Mouse (Mus musculus) thymus, postnatal 4 days (tissue): Measurements from ENCODE around the gene Syne2.
"Not testable (repeated sequence)": the region's sequence is repeated elsewhere in the genome, so short reads cannot be mapped to it uniquely, and the experiment has no call there.

ENCODE experiments used
- DNase-seq: peaks from one replicate; pipeline ENCODE4 v3.0.0; 2021

Syne2 gene

DNA sequence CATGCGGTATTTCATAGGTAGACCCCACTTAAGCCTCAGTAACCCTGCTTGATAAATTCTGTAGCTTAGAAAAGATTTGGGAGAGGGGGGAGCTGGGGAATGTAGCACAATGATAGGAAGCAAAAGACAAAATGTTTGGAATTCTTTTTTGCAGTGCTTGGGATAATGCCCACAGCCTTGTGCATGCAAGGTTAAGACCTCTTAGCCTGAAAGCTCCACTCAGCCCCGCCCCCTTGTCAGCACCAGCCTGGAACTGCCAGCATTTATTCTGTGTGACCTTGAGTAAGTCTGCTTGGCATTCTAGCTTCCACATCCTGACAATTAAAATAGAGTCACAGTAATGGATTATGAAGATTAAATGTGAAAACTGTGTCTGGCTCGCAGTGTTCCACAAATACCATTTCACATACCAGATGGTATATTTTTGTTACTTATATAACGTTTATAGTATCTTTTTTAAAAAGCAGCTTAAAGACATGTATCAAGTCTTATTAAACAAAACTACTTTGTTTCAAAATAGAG lies 299.8 kb downstream of the Syne2 start:
- DNase-seq: no peak

DNA sequence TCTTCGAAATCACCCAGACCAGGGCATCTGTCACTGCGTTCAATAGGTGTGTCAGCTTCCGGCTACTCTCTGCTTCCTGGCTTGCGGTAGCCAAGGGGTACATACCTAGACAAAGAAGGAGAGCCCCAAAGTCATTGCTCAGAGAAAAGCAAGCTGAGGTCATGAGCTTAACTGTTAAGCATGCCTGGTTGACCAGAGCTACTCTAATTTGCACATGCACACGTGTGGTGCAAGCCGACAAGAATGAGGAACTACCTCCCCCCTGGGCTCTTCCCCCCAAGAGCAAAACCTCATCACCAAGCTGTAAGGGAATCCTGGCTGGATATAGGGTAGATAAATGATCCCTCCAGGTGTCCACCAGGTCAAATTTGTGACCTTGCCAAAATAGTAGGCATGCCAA lies 305.3 kb downstream of the Syne2 start:
- no peak for DNase-seq

DNA sequence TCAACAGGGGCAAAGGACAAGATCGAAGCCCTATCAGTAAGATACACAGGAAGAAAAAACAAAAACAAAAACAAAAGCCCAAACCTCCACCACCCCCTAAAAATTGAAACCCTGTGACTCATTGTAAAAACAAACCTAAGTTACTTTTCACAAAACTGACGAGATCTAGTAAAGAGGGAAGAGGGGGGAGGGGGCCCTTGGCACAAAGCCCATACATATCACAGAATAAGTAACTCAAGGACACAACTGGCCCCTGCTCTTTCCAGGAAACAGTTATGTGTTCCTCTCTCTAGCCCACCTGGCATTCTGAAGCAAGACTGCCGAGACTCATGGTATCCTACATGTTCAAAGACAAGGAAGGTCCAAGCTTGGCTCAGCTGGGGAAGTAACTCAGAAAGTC lies 310.4 kb downstream of the Syne2 start:
- no peak for DNase-seq

DNA sequence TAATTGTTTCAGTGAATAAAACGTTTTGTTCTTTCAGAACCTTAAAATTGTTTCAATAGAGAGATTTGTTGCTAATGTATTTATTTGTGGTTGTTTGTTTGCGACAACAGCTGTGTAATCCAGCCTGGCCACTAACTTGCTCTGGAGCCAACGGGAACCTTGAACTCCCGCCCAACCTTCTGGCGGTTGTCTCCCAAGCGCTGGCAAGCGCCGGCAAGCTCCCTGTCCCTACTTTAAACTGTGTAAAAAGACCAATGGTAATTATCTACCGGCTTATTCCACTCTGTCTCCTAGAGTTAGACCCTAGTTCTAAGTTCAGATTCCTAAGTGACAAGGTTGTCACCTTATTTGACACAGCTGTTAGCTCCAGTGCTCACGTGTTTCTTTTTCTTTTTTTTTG lies 310.9 kb downstream of the Syne2 start:
- no peak for DNase-seq

DNA sequence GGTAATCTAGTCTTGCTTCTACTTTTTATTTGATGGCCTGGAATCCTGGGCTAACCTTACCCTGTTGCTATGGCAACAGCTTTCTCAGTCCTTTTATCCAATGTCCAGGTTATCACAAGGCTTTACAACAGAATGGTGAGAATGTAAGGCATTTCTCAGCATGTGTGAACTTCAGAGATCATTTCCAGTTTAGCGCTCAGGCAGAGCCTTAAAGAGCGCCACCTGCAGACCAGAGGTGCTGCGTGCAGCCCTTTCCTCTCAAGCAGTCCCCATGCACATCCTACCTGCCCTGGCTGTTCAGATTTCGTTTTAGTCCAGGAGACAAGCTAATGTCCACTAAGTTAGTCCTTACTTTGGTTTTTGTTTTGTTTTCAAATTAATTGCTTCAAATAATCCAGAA lies 312.3 kb downstream of the Syne2 start:
- DNase-seq: peak; percentile 81

DNA sequence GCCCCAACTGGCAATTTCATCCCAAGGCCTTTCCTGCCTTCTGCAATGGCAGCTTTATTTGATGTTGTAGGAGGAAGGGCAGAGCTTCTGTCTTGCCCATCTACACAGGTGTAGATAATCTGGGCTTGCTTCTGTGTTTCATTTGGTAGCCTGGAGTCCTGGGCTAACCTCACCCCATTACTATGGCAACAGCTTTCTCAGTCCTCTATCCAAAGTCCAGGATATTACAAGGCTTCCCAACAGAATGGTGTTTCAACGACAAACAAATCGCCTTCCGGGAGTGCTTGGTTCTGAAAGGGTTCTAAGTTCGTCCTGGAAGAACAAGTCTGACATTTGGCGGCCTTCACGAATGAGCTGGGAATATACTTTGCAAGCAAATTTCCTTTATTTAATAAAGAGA lies 313.0 kb downstream of the Syne2 start:
- DNase-seq: no peak

DNA sequence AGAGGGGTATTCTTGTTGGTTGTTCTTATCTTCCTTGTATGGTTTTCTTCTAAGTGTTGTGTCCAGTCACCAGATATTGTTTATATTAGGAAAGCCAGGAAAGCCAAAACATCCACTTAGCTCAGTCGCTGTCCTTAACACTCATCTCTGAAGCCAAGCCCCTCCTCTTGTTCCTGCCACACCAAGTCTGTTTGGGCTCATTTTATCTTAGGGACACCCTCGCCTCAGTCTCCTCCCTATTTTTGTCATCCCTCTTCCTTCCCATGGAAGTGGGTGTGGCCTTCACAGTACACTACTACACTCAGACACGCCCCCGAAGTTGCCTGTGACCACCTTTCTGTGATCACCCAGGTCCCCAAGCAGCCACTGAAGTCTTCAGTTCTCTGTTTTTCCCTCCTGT lies 314.7 kb downstream of the Syne2 start:
- no peak for DNase-seq

DNA sequence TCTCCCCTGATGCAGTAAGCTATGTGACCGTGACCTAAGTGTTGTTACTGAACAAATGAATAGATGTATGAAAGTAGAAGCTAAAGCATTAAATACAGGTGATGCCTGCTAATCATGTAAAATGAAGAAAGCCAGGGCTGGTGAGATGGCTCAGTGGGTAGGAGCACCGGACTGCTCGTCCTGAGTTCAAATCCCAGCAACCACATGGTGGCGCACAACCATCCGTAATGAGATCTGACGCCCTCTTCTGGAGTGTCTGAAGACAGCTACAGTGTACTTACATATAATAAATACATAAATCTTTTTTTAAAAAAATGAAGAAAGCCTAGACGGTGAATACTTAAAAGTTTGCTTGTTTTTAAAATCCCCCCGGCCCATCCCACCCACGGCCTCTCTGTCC lies 315.1 kb downstream of the Syne2 start:
- not testable (repeated sequence) for DNase-seq

DNA sequence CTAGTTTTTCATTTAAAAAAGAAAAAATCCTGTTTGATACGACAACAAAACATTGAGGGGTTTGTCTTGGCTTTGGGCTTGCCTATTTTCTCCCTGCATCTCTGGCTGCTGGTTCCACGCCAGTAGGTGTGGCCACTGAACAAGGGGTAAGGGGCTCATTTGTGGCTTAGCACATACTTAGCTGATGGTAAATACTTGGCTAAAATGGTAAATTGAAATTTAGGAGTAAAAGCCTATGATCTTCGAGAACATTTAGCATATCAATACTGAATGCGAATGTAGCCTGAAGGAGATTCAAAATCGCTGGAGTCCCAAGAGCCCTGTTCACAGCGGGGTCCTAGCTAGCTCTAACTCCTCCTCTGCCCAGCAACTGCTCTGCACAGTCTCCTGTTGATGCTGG lies 318.8 kb downstream of the Syne2 start:
- no peak for DNase-seq

DNA sequence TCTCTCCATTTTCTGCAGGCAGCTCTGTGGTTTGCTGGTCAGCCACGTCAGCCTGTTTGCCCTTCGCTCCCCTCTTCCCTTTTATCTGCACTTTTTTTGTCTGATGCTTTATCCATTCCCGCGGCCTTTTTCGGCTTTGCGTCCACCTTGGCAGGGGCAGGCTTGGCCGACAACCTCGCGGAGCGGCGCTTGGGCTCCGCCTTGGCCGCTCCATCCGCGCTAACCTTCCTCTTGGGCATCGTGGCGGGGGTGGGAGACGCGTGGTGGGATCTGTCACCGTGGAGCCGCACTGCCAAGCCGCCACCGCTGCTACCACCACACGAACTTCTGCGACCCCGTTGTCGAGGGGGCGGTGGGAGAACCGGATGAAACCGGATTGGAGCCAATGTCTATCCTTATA lies 334.5 kb downstream of the Syne2 start:
- DNase-seq: not testable (repeated sequence)
